Mouse (Mus musculus): ENCODE data around the gene Lsm4. TPM values are rescaled to one million over a fixed set of nuclear protein-coding genes. Genes with fewer than 3 reads are reported as not detected.

The Lsm4 gene
- total RNA-seq, 2 experiments from 2014 or later = 62.9 to 63.5 TPM

- no peak for DNase-seq (ENCODE audit: low spot score in 2 of 2)
- intact Hi-C loops (cut with DNase I) = loop anchor here (1.0 kb wide), 1 partner anchor 28 kb away; no protein-coding TSS in a partner anchor
Measured at GRCm38 (mm10) chr8:70672325-70673078, 546 bp upstream of the Lsm4 start.

GRCm38 (mm10) chr8:70674109-70674508 lies 1.1 kb downstream of the Lsm4 start:
- intact Hi-C loops (cut with DNase I) = no loop called here
- no peak for DNase-seq (ENCODE audit: low spot score in 2 of 2)

- intact Hi-C loops (cut with DNase I) = no loop called here
- no peak for DNase-seq (ENCODE audit: low spot score in 2 of 2)
Measured at GRCm38 (mm10) chr8:70674716-70675115, 1.7 kb downstream of the Lsm4 start.

- intact Hi-C loops (cut with DNase I) = no loop called here
- no peak for DNase-seq (ENCODE audit: low spot score in 2 of 2)
Measured at GRCm38 (mm10) chr8:70675336-70675735, 2.3 kb downstream of the Lsm4 start.

GRCm38 (mm10) chr8:70677451-70678080 lies 4.5 kb downstream of the Lsm4 start:
- no peak for DNase-seq (ENCODE audit: low spot score in 2 of 2)
- intact Hi-C loops (cut with DNase I) = no loop called here

- DNase-seq (ENCODE audit: low spot score in 2 of 2) = no peak
- intact Hi-C loops (cut with DNase I) = no loop called here
Measured at GRCm38 (mm10) chr8:70678679-70679078, 5.6 kb downstream of the Lsm4 start.

GRCm38 (mm10) chr8:70679404-70679803 lies 6.4 kb downstream of the Lsm4 start:
- intact Hi-C loops (cut with DNase I) = no loop called here

GRCm38 (mm10) chr8:70680039-70680438 lies 7.0 kb downstream of the Lsm4 start:
- intact Hi-C loops (cut with DNase I) = no loop called here
- DNase-seq (ENCODE audit: low spot score in 2 of 2) = no peak

More at GRCm38 (mm10) chr8:70679404-70679803, 6.4 kb downstream of the Lsm4 start:
- DNase-seq (ENCODE audit: low spot score in 2 of 2) = no peak

GRCm38 (mm10) chr8:70681410-70681809 lies 8.4 kb downstream of the Lsm4 start:
- no peak for DNase-seq (ENCODE audit: low spot score in 2 of 2)
- intact Hi-C loops (cut with DNase I) = no loop called here

GRCm38 (mm10) chr8:70682193-70682592 lies 9.1 kb downstream of the Lsm4 start:
- DNase-seq (ENCODE audit: low spot score in 2 of 2) = peak in 1 of 2 experiments; percentile 85
- intact Hi-C loops (cut with DNase I) = no loop called here

GRCm38 (mm10) chr8:70682692-70683091 lies 9.6 kb downstream of the Lsm4 start:
- no peak for DNase-seq (ENCODE audit: low spot score in 2 of 2)
- intact Hi-C loops (cut with DNase I) = no loop called here

- intact Hi-C loops (cut with DNase I) = no loop called here
- DNase-seq (ENCODE audit: low spot score in 2 of 2) = peak; percentile 86 to 97
Measured at GRCm38 (mm10) chr8:70684291-70684690, 11.2 kb downstream of the Lsm4 start.

- no peak for DNase-seq (ENCODE audit: low spot score in 2 of 2)
- intact Hi-C loops (cut with DNase I) = no loop called here
Measured at GRCm38 (mm10) chr8:70687576-70687975, 14.5 kb downstream of the Lsm4 start.

- intact Hi-C loops (cut with DNase I) = no loop called here
- DNase-seq (ENCODE audit: low spot score in 2 of 2) = no peak
Measured at GRCm38 (mm10) chr8:70688136-70688535, 15.1 kb downstream of the Lsm4 start.

GRCm38 (mm10) chr8:70689892-70690390 lies 16.9 kb downstream of the Lsm4 start:
- DNase-seq (ENCODE audit: low spot score in 2 of 2) = no peak
- intact Hi-C loops (cut with DNase I) = no loop called here

GRCm38 (mm10) chr8:70691230-70691629 lies 18.2 kb downstream of the Lsm4 start:
- intact Hi-C loops (cut with DNase I) = no loop called here
- no peak for DNase-seq (ENCODE audit: low spot score in 2 of 2)

GRCm38 (mm10) chr8:70691727-70692231 lies 18.7 kb downstream of the Lsm4 start:
- intact Hi-C loops (cut with DNase I) = no loop called here
- DNase-seq (ENCODE audit: low spot score in 2 of 2) = no peak

- intact Hi-C loops (cut with DNase I) = no loop called here
- DNase-seq (ENCODE audit: low spot score in 2 of 2) = no peak
Measured at GRCm38 (mm10) chr8:70693636-70694035, 20.6 kb downstream of the Lsm4 start.

GRCm38 (mm10) chr8:70695318-70696018 lies 22.4 kb downstream of the Lsm4 start:
- DNase-seq (ENCODE audit: low spot score in 2 of 2) = no peak
- intact Hi-C loops (cut with DNase I) = no loop called here

All from left cerebral cortex, postnatal 25 days (tissue).